Mouse (Mus musculus): ENCODE results near the gene Map3k5. TPM values are rescaled to one million over a fixed set of nuclear protein-coding genes. Genes with fewer than 3 reads are reported as not detected.

The Map3k5 gene
- polyA plus RNA-seq (2015; fragmentation: Nextera tagmentation; extraction: Ambion mirVana): 3.1 and 3.2 TPM in 2 replicates

GRCm38 (mm10) chr10:19934384-19935294 is at the start of gene Map3k5:
Gene Map3k5, plus strand, starts transcription at chr10:19934472.
- TF ChIP-seq EP300 (IDR thresholded peaks at IDR 0.05) (no peak), CTCF (IDR thresholded peaks at IDR 0.05) (peak; percentile 39)
- H3K4me3 ChIP-seq (ENCODE audit: low read depth, low read length): peak within 1 kb of the TSS; percentile 66
- H3K27ac ChIP-seq (ENCODE audit: low read length): peak within 1 kb of the TSS; percentile 72
- under 1% methylated on average over 44 of the region's 95 CpGs for WGBS
- no peaks in the 10 kb centered on the region for H3K36me3 ChIP-seq (ENCODE audit: insufficient read depth, low read length)
- peak; percentile 59 for ATAC-seq
- DNase-seq (ENCODE audit: low spot score): peak; percentile 61
- H3K9ac ChIP-seq (replicated peaks; ENCODE audit: low read depth): peak within 1 kb of the TSS; percentile 41
- H3K4me1 ChIP-seq (ENCODE audit: insufficient read depth, low read depth, low read length): peaks cover 3% of the 10 kb centered on the region; the same call in 1 of the 2 replicates
- H3K9me3 ChIP-seq (ENCODE audit: low read length): no peaks in the 10 kb centered on the region
- peaks cover 5% of the 10 kb centered on the region; the same call in 1 of the 2 replicates for H3K27me3 ChIP-seq (replicated peaks; ENCODE audit: insufficient read depth, low read length)
- peak within 1 kb of the TSS; percentile 83 for H3K4me2 ChIP-seq (replicated peaks; ENCODE audit: low read depth, low read length)

- ATAC-seq: no peak
Measured at GRCm38 (mm10) chr10:19886249-19886648, 48.0 kb upstream of the Map3k5 start.

GRCm38 (mm10) chr10:19889908-19890307 is 44.4 kb upstream of the Map3k5 start:
- DNase-seq (ENCODE audit: low spot score): no peak
- no peak for TF ChIP-seq EP300 (IDR thresholded peaks at IDR 0.05)
- no peak for TF ChIP-seq CTCF (IDR thresholded peaks at IDR 0.05)
- Histone ChIP-seq H3K27ac (ENCODE audit: low read length) (no peak overlapping the region), H3K4me2 (replicated peaks; ENCODE audit: low read depth, low read length) (no peak overlapping the region), H3K9me3 (ENCODE audit: low read length) (no peaks in the 10 kb centered on the region), H3K27me3 (replicated peaks; ENCODE audit: insufficient read depth, low read length) (no peaks in the 10 kb centered on the region), H3K36me3 (ENCODE audit: insufficient read depth, low read length) (peaks cover 4% of the 10 kb centered on the region; the same call in 1 of the 2 replicates), H3K4me3 (ENCODE audit: low read depth, low read length) (no peak overlapping the region), H3K4me1 (ENCODE audit: insufficient read depth, low read depth, low read length) (no peaks in the 10 kb centered on the region), H3K9ac (replicated peaks; ENCODE audit: low read depth) (no peak overlapping the region)
- WGBS: 88% methylated on average over 3 of the region's 3 CpGs
- no peak for ATAC-seq

More at GRCm38 (mm10) chr10:19886249-19886648, 48.0 kb upstream of the Map3k5 start:
- 67% methylated on average over 3 of the region's 3 CpGs for WGBS
- no peak for TF ChIP-seq CTCF (IDR thresholded peaks at IDR 0.05)
- TF ChIP-seq EP300 (IDR thresholded peaks at IDR 0.05): no peak
- H3K4me2 ChIP-seq (replicated peaks; ENCODE audit: low read depth, low read length): no peak overlapping the region
- no peaks in the 10 kb centered on the region for H3K4me1 ChIP-seq (ENCODE audit: insufficient read depth, low read depth, low read length)
- H3K27ac ChIP-seq (ENCODE audit: low read length): no peak overlapping the region
- H3K9ac ChIP-seq (replicated peaks; ENCODE audit: low read depth): no peak overlapping the region
- H3K4me3 ChIP-seq (ENCODE audit: low read depth, low read length): no peak overlapping the region
- H3K36me3 ChIP-seq (ENCODE audit: insufficient read depth, low read length): no peaks in the 10 kb centered on the region
- no peak for DNase-seq (ENCODE audit: low spot score)
- H3K27me3 ChIP-seq (replicated peaks; ENCODE audit: insufficient read depth, low read length): no peaks in the 10 kb centered on the region
- H3K9me3 ChIP-seq (ENCODE audit: low read length): no peaks in the 10 kb centered on the region

- H3K9me3 ChIP-seq (ENCODE audit: low read length): no peaks in the 10 kb centered on the region
- ATAC-seq (no peak), DNase-seq (ENCODE audit: low spot score) (no peak)
- H3K4me3 ChIP-seq (ENCODE audit: low read depth, low read length): no peak overlapping the region
- peaks cover 4% of the 10 kb centered on the region; the same call in 1 of the 2 replicates for H3K36me3 ChIP-seq (ENCODE audit: insufficient read depth, low read length)
- no peak overlapping the region for H3K27ac ChIP-seq (ENCODE audit: low read length)
- H3K4me2 ChIP-seq (replicated peaks; ENCODE audit: low read depth, low read length): no peak overlapping the region
- H3K9ac ChIP-seq (replicated peaks; ENCODE audit: low read depth): no peak overlapping the region
- no peaks in the 10 kb centered on the region for H3K27me3 ChIP-seq (replicated peaks; ENCODE audit: insufficient read depth, low read length)
- WGBS: 57% methylated on average over 3 of the region's 3 CpGs
- no peaks in the 10 kb centered on the region for H3K4me1 ChIP-seq (ENCODE audit: insufficient read depth, low read depth, low read length)
- TF ChIP-seq CTCF (IDR thresholded peaks at IDR 0.05) (no peak), EP300 (IDR thresholded peaks at IDR 0.05) (no peak)
Measured at GRCm38 (mm10) chr10:19891686-19892085, 42.6 kb upstream of the Map3k5 start.

GRCm38 (mm10) chr10:19893146-19893545 is 41.1 kb upstream of the Map3k5 start:
- Histone ChIP-seq H3K27ac (ENCODE audit: low read length) (no peak overlapping the region), H3K27me3 (replicated peaks; ENCODE audit: insufficient read depth, low read length) (no peaks in the 10 kb centered on the region), H3K9me3 (ENCODE audit: low read length) (no peaks in the 10 kb centered on the region), H3K4me3 (ENCODE audit: low read depth, low read length) (no peak overlapping the region), H3K4me1 (ENCODE audit: insufficient read depth, low read depth, low read length) (no peaks in the 10 kb centered on the region), H3K4me2 (replicated peaks; ENCODE audit: low read depth, low read length) (no peak overlapping the region), H3K9ac (replicated peaks; ENCODE audit: low read depth) (no peak overlapping the region), H3K36me3 (ENCODE audit: insufficient read depth, low read length) (peaks cover 4% of the 10 kb centered on the region; the same call in 1 of the 2 replicates)
- no peak for ATAC-seq
- DNase-seq (ENCODE audit: low spot score): peak; percentile 35
- TF ChIP-seq CTCF (IDR thresholded peaks at IDR 0.05) (no peak), EP300 (IDR thresholded peaks at IDR 0.05) (no peak)
- 54% methylated on average over 6 of the region's 6 CpGs for WGBS

- no peak for ATAC-seq
- 20% methylated on average over 4 of the region's 4 CpGs for WGBS
- Histone ChIP-seq H3K4me1 (ENCODE audit: insufficient read depth, low read depth, low read length) (no peaks in the 10 kb centered on the region), H3K4me3 (ENCODE audit: low read depth, low read length) (no peak overlapping the region), H3K9me3 (ENCODE audit: low read length) (no peaks in the 10 kb centered on the region), H3K4me2 (replicated peaks; ENCODE audit: low read depth, low read length) (no peak overlapping the region), H3K36me3 (ENCODE audit: insufficient read depth, low read length) (peaks cover 4% of the 10 kb centered on the region; the same call in 1 of the 2 replicates), H3K27ac (ENCODE audit: low read length) (no peak overlapping the region), H3K9ac (replicated peaks; ENCODE audit: low read depth) (no peak overlapping the region), H3K27me3 (replicated peaks; ENCODE audit: insufficient read depth, low read length) (no peaks in the 10 kb centered on the region)
- TF ChIP-seq CTCF (IDR thresholded peaks at IDR 0.05) (peak; percentile 82), EP300 (IDR thresholded peaks at IDR 0.05) (no peak)
- DNase-seq (ENCODE audit: low spot score): peak; percentile 71
Measured at GRCm38 (mm10) chr10:19893976-19894375, 40.3 kb upstream of the Map3k5 start.
